Mouse (Mus musculus) midbrain, embryonic 11.5 days (tissue): ENCODE data around the gene Abcd2. TPM values are rescaled to one million over a fixed set of nuclear protein-coding genes. Genes with fewer than 3 reads are reported as not detected.

ENCODE experiments used
- ATAC-seq: fragments of 200-750 bp; cut with Nextera tagmentation; 2 replicates; pipeline ENCODE4 v1.8.0; 2017; ENCODE audit warnings: moderate TSS enrichment, moderate library complexity; ENCODE audit not compliant: low FRiP score
- DNase-seq: peaks from one replicate; pipeline ENCODE4 v3.0.0; 2015; ENCODE audit warnings: low spot score; ENCODE audit errors: missing footprints
- H3K27ac ChIP-seq: fragments of 300-500 bp; sonication (generic); 2 replicates; pipeline ENCODE4 v1.5.1; 2014; ENCODE audit warnings: low read depth, low read length
- H3K27me3 ChIP-seq: fragments of 300-500 bp; sonication (generic); 2 replicates; pipeline ENCODE4 v1.6.1; 2014; ENCODE audit warnings: mild to moderate bottlenecking, low read length, moderate library complexity, mixed read lengths; ENCODE audit not compliant: control insufficient read depth, insufficient read depth
- H3K36me3 ChIP-seq: fragments of 300-500 bp; sonication (generic); 2 replicates; pipeline ENCODE4 v1.6.1; 2014; ENCODE audit warnings: mild to moderate bottlenecking, low read length, moderate library complexity, mixed read lengths; ENCODE audit not compliant: control insufficient read depth, insufficient read depth
- H3K4me1 ChIP-seq: fragments of 300-500 bp; sonication (generic); 2 replicates; pipeline ENCODE4 v1.6.1; 2014; ENCODE audit warnings: low read length; ENCODE audit not compliant: control insufficient read depth, insufficient read depth
- H3K4me2 ChIP-seq: fragments of 300-500 bp; sonication (generic); 2 replicates; pipeline ENCODE4 v1.6.1; 2014; ENCODE audit warnings: mild to moderate bottlenecking, moderate library complexity
- H3K4me3 ChIP-seq: fragments of 300-500 bp; sonication (generic); 2 replicates; pipeline ENCODE4 v1.5.1; 2014; ENCODE audit warnings: low read depth, low read length
- H3K9ac ChIP-seq: fragments of 300-500 bp; sonication (generic); 2 replicates; pipeline ENCODE4 v1.6.1; 2014; ENCODE audit warnings: low read length
- H3K9me3 ChIP-seq: fragments of 300-500 bp; sonication (generic); 2 replicates; pipeline ENCODE4 v1.6.1; 2016; ENCODE audit warnings: low read length; ENCODE audit not compliant: control insufficient read depth
- WGBS: fragments of 180-500 bp; shearing (Covaris S2); extraction: QIAGEN DNeasy Blood & Tissue Kit; methylation state at CpG from one replicate; pipeline ENCODE4 v1.1.7; 2014; 5-methylcytosine and 5-hydroxymethylcytosine counted together
- polyA plus RNA-seq: library from polyadenylated mRNA; unstranded; fragments of >200 nt; fragmentation: Nextera tagmentation; extraction: Ambion mirVana; gene quantifications from 2 replicates; pipeline ENCODE4 v1.2.1, GENCODE M21; 2014

The Abcd2 gene
- polyA plus RNA-seq, 1 experiment from 2014 or later: 32.5 TPM

- peaks cover 5% of the 10 kb centered on the region for H3K4me1 ChIP-seq
- peak overlapping the region; percentile 60 for H3K4me3 ChIP-seq
- 24% methylated on average over 17 of the region's 17 CpGs for WGBS
- peak overlapping the region; percentile 74 for H3K9ac ChIP-seq
- ATAC-seq: 0 out of 2 replicates have a peak, but pooled peaks have one; percentile 20
- H3K27me3 ChIP-seq: no peaks in the 10 kb centered on the region
- peak; percentile 92 for DNase-seq
- H3K36me3 ChIP-seq: no peaks in the 10 kb centered on the region
- H3K27ac ChIP-seq: peak overlapping the region; percentile 89
- H3K9me3 ChIP-seq: no peaks in the 10 kb centered on the region
- peak overlapping the region; percentile 66 for H3K4me2 ChIP-seq
Measured at GRCm38 (mm10) chr15:91190519-91191207, 936 bp downstream of the Abcd2 start.

GRCm38 (mm10) chr15:91190026-91190425, 1.6 kb downstream of the Abcd2 start:
- Histone ChIP-seq H3K36me3 (no peaks in the 10 kb centered on the region), H3K4me3 (peak overlapping the region; percentile 60), H3K4me1 (peaks cover 5% of the 10 kb centered on the region), H3K9me3 (no peaks in the 10 kb centered on the region), H3K9ac (peak overlapping the region; percentile 74), H3K4me2 (peak overlapping the region; percentile 66), H3K27me3 (no peaks in the 10 kb centered on the region), H3K27ac (0 out of 2 replicates have a peak overlapping the region, but pooled peaks have one; percentile 2)
- DNase-seq: peak; percentile 94
- no peak for ATAC-seq
- 9% methylated on average over 4 of the region's 4 CpGs for WGBS

GRCm38 (mm10) chr15:91186358-91186757, 5.2 kb downstream of the Abcd2 start:
- no peak overlapping the region for H3K9ac ChIP-seq
- no peak overlapping the region for H3K4me2 ChIP-seq
- H3K36me3 ChIP-seq: no peaks in the 10 kb centered on the region
- no peak overlapping the region for H3K4me3 ChIP-seq
- H3K27ac ChIP-seq: no peak overlapping the region
- 90% methylated on average over 6 of the region's 6 CpGs for WGBS
- H3K4me1 ChIP-seq: peaks cover 5% of the 10 kb centered on the region
- H3K9me3 ChIP-seq: no peaks in the 10 kb centered on the region
- H3K27me3 ChIP-seq: no peaks in the 10 kb centered on the region
- ATAC-seq (no peak), DNase-seq (no peak)

GRCm38 (mm10) chr15:91179911-91180622, 11.5 kb downstream of the Abcd2 start:
- H3K27me3 ChIP-seq: no peaks in the 10 kb centered on the region
- H3K9me3 ChIP-seq: no peaks in the 10 kb centered on the region
- no peak overlapping the region for H3K27ac ChIP-seq
- H3K4me1 ChIP-seq: peaks cover 3% of the 10 kb centered on the region; the same call in 1 of the 2 replicates
- no peak overlapping the region for H3K4me3 ChIP-seq
- H3K36me3 ChIP-seq: peaks cover 5% of the 10 kb centered on the region; the same call in 1 of the 2 replicates
- no peak for DNase-seq
- H3K4me2 ChIP-seq: no peak overlapping the region
- no peak for ATAC-seq
- no peak overlapping the region for H3K9ac ChIP-seq
- 58% methylated on average over 15 of the region's 15 CpGs for WGBS

- DNase-seq: peak; percentile 69
- Histone ChIP-seq H3K27me3 (no peaks in the 10 kb centered on the region), H3K27ac (no peak overlapping the region), H3K36me3 (peaks cover 9% of the 10 kb centered on the region), H3K4me1 (peaks cover 3% of the 10 kb centered on the region; the same call in 1 of the 2 replicates), H3K4me3 (no peak overlapping the region), H3K9ac (no peak overlapping the region), H3K4me2 (no peak overlapping the region), H3K9me3 (no peaks in the 10 kb centered on the region)
- no peak for ATAC-seq
- WGBS: 89% methylated on average over 9 of the region's 9 CpGs
Measured at GRCm38 (mm10) chr15:91178656-91179314, 12.8 kb downstream of the Abcd2 start.

GRCm38 (mm10) chr15:91172193-91172592, 19.4 kb downstream of the Abcd2 start:
- no peaks in the 10 kb centered on the region for H3K27me3 ChIP-seq
- H3K36me3 ChIP-seq: peaks cover 11% of the 10 kb centered on the region
- ATAC-seq (no peak), DNase-seq (peak; percentile 61)
- WGBS: 84% methylated on average over 4 of the region's 4 CpGs
- no peak overlapping the region for H3K4me2 ChIP-seq
- H3K9me3 ChIP-seq: no peaks in the 10 kb centered on the region
- no peak overlapping the region for H3K27ac ChIP-seq
- H3K9ac ChIP-seq: no peak overlapping the region
- H3K4me1 ChIP-seq: no peaks in the 10 kb centered on the region
- H3K4me3 ChIP-seq: no peak overlapping the region

- H3K36me3 ChIP-seq: peaks cover 6% of the 10 kb centered on the region; the same call in 1 of the 2 replicates
- H3K27ac ChIP-seq: no peak overlapping the region
- WGBS: 91% methylated on average over 4 of the region's 4 CpGs
- H3K4me3 ChIP-seq: no peak overlapping the region
- no peak overlapping the region for H3K4me2 ChIP-seq
- H3K9me3 ChIP-seq: no peaks in the 10 kb centered on the region
- DNase-seq (no peak), ATAC-seq (no peak)
- H3K4me1 ChIP-seq: no peaks in the 10 kb centered on the region
- H3K9ac ChIP-seq: no peak overlapping the region
- no peaks in the 10 kb centered on the region for H3K27me3 ChIP-seq
Measured at GRCm38 (mm10) chr15:91171332-91171731, 20.3 kb downstream of the Abcd2 start.

- no peak for ATAC-seq
- no peak overlapping the region for H3K4me2 ChIP-seq
- H3K4me1 ChIP-seq: no peaks in the 10 kb centered on the region
- no peaks in the 10 kb centered on the region for H3K27me3 ChIP-seq
- no peaks in the 10 kb centered on the region for H3K9me3 ChIP-seq
- no peak overlapping the region for H3K4me3 ChIP-seq
- H3K27ac ChIP-seq: no peak overlapping the region
- DNase-seq: peak; percentile 69
- WGBS: 82% methylated on average over 9 of the region's 9 CpGs
- no peak overlapping the region for H3K9ac ChIP-seq
- peaks cover 6% of the 10 kb centered on the region; the same call in 1 of the 2 replicates for H3K36me3 ChIP-seq
Measured at GRCm38 (mm10) chr15:91170602-91171328, 20.8 kb downstream of the Abcd2 start.
